Mouse (Mus musculus): ENCODE results near the gene Atg16l1.
"Not testable (repeated sequence)": the region's sequence is repeated elsewhere in the genome, so short reads cannot be mapped to it uniquely, and the experiment has no call there.

Gene Atg16l1

GRCm38 (mm10) chr1:87798306-87798705, 42.6 kb downstream of the Atg16l1 start:
- no peaks in the 10 kb centered on the region for H3K27me3 ChIP-seq (ENCODE audit: control insufficient read depth, insufficient read depth, low read length, poor library complexity, severe bottlenecking)

GRCm38 (mm10) chr1:87803576-87803975, 47.9 kb downstream of the Atg16l1 start, which contains the start of gene Sag:
Gene Sag, plus strand, starts transcription at chr1:87803680.
- Histone ChIP-seq H3K36me3 (ENCODE audit: control insufficient read depth, insufficient read depth, low read length, poor library complexity, severe bottlenecking) (no peaks in the 10 kb centered on the region), H3K27me3 (ENCODE audit: control insufficient read depth, insufficient read depth, low read length, poor library complexity, severe bottlenecking) (no peaks in the 10 kb centered on the region)
- no peak for DNase-seq (ENCODE audit: low read depth, low spot score)

More at GRCm38 (mm10) chr1:87798306-87798705, 42.6 kb downstream of the Atg16l1 start:
- H3K36me3 ChIP-seq (ENCODE audit: control insufficient read depth, insufficient read depth, low read length, poor library complexity, severe bottlenecking) = no peaks in the 10 kb centered on the region; the same call in 1 of the 2 replicates
- no peak for DNase-seq (ENCODE audit: low read depth, low spot score)

- Histone ChIP-seq H3K27me3 (ENCODE audit: control insufficient read depth, insufficient read depth, low read length, poor library complexity, severe bottlenecking) (no peaks in the 10 kb centered on the region), H3K36me3 (ENCODE audit: control insufficient read depth, insufficient read depth, low read length, poor library complexity, severe bottlenecking) (no peaks in the 10 kb centered on the region)
- DNase-seq (ENCODE audit: low read depth, low spot score) = no peak
Measured at GRCm38 (mm10) chr1:87807751-87808150, 52.1 kb downstream of the Atg16l1 start.

- DNase-seq (ENCODE audit: low read depth, low spot score) = no peak
- no peaks in the 10 kb centered on the region for H3K27me3 ChIP-seq (ENCODE audit: control insufficient read depth, insufficient read depth, low read length, poor library complexity, severe bottlenecking)
Measured at GRCm38 (mm10) chr1:87811391-87811790, 55.7 kb downstream of the Atg16l1 start.

GRCm38 (mm10) chr1:87812061-87812460, 56.4 kb downstream of the Atg16l1 start:
- H3K36me3 ChIP-seq (ENCODE audit: control insufficient read depth, insufficient read depth, low read length, poor library complexity, severe bottlenecking) = no peaks in the 10 kb centered on the region
- no peaks in the 10 kb centered on the region for H3K27me3 ChIP-seq (ENCODE audit: control insufficient read depth, insufficient read depth, low read length, poor library complexity, severe bottlenecking)
- no peak for DNase-seq (ENCODE audit: low read depth, low spot score)

More at GRCm38 (mm10) chr1:87811391-87811790, 55.7 kb downstream of the Atg16l1 start:
- no peaks in the 10 kb centered on the region for H3K36me3 ChIP-seq (ENCODE audit: control insufficient read depth, insufficient read depth, low read length, poor library complexity, severe bottlenecking)

- H3K36me3 ChIP-seq (ENCODE audit: control insufficient read depth, insufficient read depth, low read length, poor library complexity, severe bottlenecking) = no peaks in the 10 kb centered on the region
- no peak for DNase-seq (ENCODE audit: low read depth, low spot score)
- H3K27me3 ChIP-seq (ENCODE audit: control insufficient read depth, insufficient read depth, low read length, poor library complexity, severe bottlenecking) = no peaks in the 10 kb centered on the region
Measured at GRCm38 (mm10) chr1:87813155-87813554, 57.5 kb downstream of the Atg16l1 start.

GRCm38 (mm10) chr1:87813681-87814080, 58.0 kb downstream of the Atg16l1 start:
- Histone ChIP-seq H3K27me3 (ENCODE audit: control insufficient read depth, insufficient read depth, low read length, poor library complexity, severe bottlenecking) (no peaks in the 10 kb centered on the region), H3K36me3 (ENCODE audit: control insufficient read depth, insufficient read depth, low read length, poor library complexity, severe bottlenecking) (no peaks in the 10 kb centered on the region)
- peak; percentile 26 for DNase-seq (ENCODE audit: low read depth, low spot score)

- no peaks in the 10 kb centered on the region for H3K27me3 ChIP-seq (ENCODE audit: control insufficient read depth, insufficient read depth, low read length, poor library complexity, severe bottlenecking)
- DNase-seq (ENCODE audit: low read depth, low spot score) = peak; percentile 40
- no peaks in the 10 kb centered on the region for H3K36me3 ChIP-seq (ENCODE audit: control insufficient read depth, insufficient read depth, low read length, poor library complexity, severe bottlenecking)
Measured at GRCm38 (mm10) chr1:87824420-87824995, 68.8 kb downstream of the Atg16l1 start.

GRCm38 (mm10) chr1:87825281-87825680, 69.6 kb downstream of the Atg16l1 start:
- Histone ChIP-seq H3K36me3 (ENCODE audit: control insufficient read depth, insufficient read depth, low read length, poor library complexity, severe bottlenecking) (no peaks in the 10 kb centered on the region), H3K27me3 (ENCODE audit: control insufficient read depth, insufficient read depth, low read length, poor library complexity, severe bottlenecking) (no peaks in the 10 kb centered on the region)
- no peak for DNase-seq (ENCODE audit: low read depth, low spot score)

GRCm38 (mm10) chr1:87825991-87826390, 70.3 kb downstream of the Atg16l1 start:
- no peak for DNase-seq (ENCODE audit: low read depth, low spot score)
- no peaks in the 10 kb centered on the region for H3K36me3 ChIP-seq (ENCODE audit: control insufficient read depth, insufficient read depth, low read length, poor library complexity, severe bottlenecking)
- no peaks in the 10 kb centered on the region for H3K27me3 ChIP-seq (ENCODE audit: control insufficient read depth, insufficient read depth, low read length, poor library complexity, severe bottlenecking)

- Histone ChIP-seq H3K27me3 (ENCODE audit: control insufficient read depth, insufficient read depth, low read length, poor library complexity, severe bottlenecking) (no peaks in the 10 kb centered on the region), H3K36me3 (ENCODE audit: control insufficient read depth, insufficient read depth, low read length, poor library complexity, severe bottlenecking) (no peaks in the 10 kb centered on the region)
- no peak for DNase-seq (ENCODE audit: low read depth, low spot score)
Measured at GRCm38 (mm10) chr1:87826474-87826873, 70.8 kb downstream of the Atg16l1 start.

- not testable (repeated sequence) for H3K27me3 ChIP-seq (ENCODE audit: control insufficient read depth, insufficient read depth, low read length, poor library complexity, severe bottlenecking); H3K36me3 ChIP-seq (ENCODE audit: control insufficient read depth, insufficient read depth, low read length, poor library complexity, severe bottlenecking)
- peak; percentile 43 for DNase-seq (ENCODE audit: low read depth, low spot score)
Measured at GRCm38 (mm10) chr1:87827476-87827875, 71.8 kb downstream of the Atg16l1 start.

- peak; percentile 96 for DNase-seq (ENCODE audit: low read depth, low spot score)
- Histone ChIP-seq H3K36me3 (ENCODE audit: control insufficient read depth, insufficient read depth, low read length, poor library complexity, severe bottlenecking) (no peaks in the 10 kb centered on the region), H3K27me3 (ENCODE audit: control insufficient read depth, insufficient read depth, low read length, poor library complexity, severe bottlenecking) (no peaks in the 10 kb centered on the region)
Measured at GRCm38 (mm10) chr1:87828185-87828584, 72.5 kb downstream of the Atg16l1 start.

GRCm38 (mm10) chr1:87828926-87829580, 73.4 kb downstream of the Atg16l1 start:
- no peaks in the 10 kb centered on the region for H3K36me3 ChIP-seq (ENCODE audit: control insufficient read depth, insufficient read depth, low read length, poor library complexity, severe bottlenecking)
- DNase-seq (ENCODE audit: low read depth, low spot score) = peak; percentile 46
- no peaks in the 10 kb centered on the region for H3K27me3 ChIP-seq (ENCODE audit: control insufficient read depth, insufficient read depth, low read length, poor library complexity, severe bottlenecking)

- no peaks in the 10 kb centered on the region for H3K27me3 ChIP-seq (ENCODE audit: control insufficient read depth, insufficient read depth, low read length, poor library complexity, severe bottlenecking)
- no peaks in the 10 kb centered on the region for H3K36me3 ChIP-seq (ENCODE audit: control insufficient read depth, insufficient read depth, low read length, poor library complexity, severe bottlenecking)
- DNase-seq (ENCODE audit: low read depth, low spot score) = peak; percentile 76
Measured at GRCm38 (mm10) chr1:87829621-87830211, 74.0 kb downstream of the Atg16l1 start.
